Mouse (Mus musculus) lung, embryonic 14.5 days (tissue): Measurements from ENCODE around the gene Hoxa7. TPM values are rescaled to one million over a fixed set of nuclear protein-coding genes. Genes with fewer than 3 reads are reported as not detected.

Source experiments
- ATAC-seq: fragments of 200-750 bp; cut with Nextera tagmentation; 2 replicates; pipeline ENCODE4 v1.8.0; 2017; ENCODE audit warnings: mild to moderate bottlenecking, moderate TSS enrichment, moderate library complexity; ENCODE audit not compliant: insufficient read depth
- DNase-seq: peaks from one replicate; pipeline ENCODE4 v3.0.0-alpha.2; 2015
- H3K27ac ChIP-seq: fragments of 300-500 bp; sonication (generic); 2 replicates; pipeline ENCODE4 v1.5.1; 2014; ENCODE audit warnings: low read depth, mild to moderate bottlenecking, moderate library complexity
- H3K27me3 ChIP-seq: fragments of 300-500 bp; sonication (generic); 2 replicates; pipeline ENCODE4 v1.6.1; 2014; ENCODE audit warnings: low read length, control low read depth; ENCODE audit not compliant: insufficient read depth
- H3K36me3 ChIP-seq: fragments of 300-500 bp; sonication (generic); 2 replicates; pipeline ENCODE4 v1.6.1; 2014; ENCODE audit warnings: control low read depth; ENCODE audit not compliant: insufficient read depth
- H3K4me1 ChIP-seq: fragments of 300-500 bp; sonication (generic); 2 replicates; pipeline ENCODE4 v1.6.1; 2014; ENCODE audit warnings: antibody characterized with exemption, control low read depth; ENCODE audit not compliant: insufficient read depth
- H3K4me2 ChIP-seq: fragments of 300-500 bp; sonication (generic); 2 replicates; pipeline ENCODE4 v1.6.1; 2014; ENCODE audit warnings: mild to moderate bottlenecking
- H3K4me3 ChIP-seq: fragments of 300-500 bp; sonication (generic); 2 replicates; pipeline ENCODE4 v1.5.1; 2014; ENCODE audit warnings: low read depth, low read length
- H3K9ac ChIP-seq: fragments of 300-500 bp; sonication (generic); 2 replicates; pipeline ENCODE4 v1.6.1; 2014
- H3K9me3 ChIP-seq: fragments of 300-500 bp; sonication (generic); 2 replicates; pipeline ENCODE4 v1.6.1; 2016; ENCODE audit warnings: low read depth, low read length, control low read depth
- CTCF ChIP-seq: IDR thresholded peaks from 2 replicates; pipeline ENCODE4 v1.5.1; 2016; ENCODE audit warnings: antibody characterized with exemption, low read depth
- WGBS: fragments of 180-500 bp; shearing (Covaris S2); extraction: QIAGEN DNeasy Blood & Tissue Kit; methylation state at CpG from one replicate; pipeline ENCODE4 v1.1.7; 2014; 5-methylcytosine and 5-hydroxymethylcytosine counted together
- polyA plus RNA-seq: library from polyadenylated mRNA; unstranded; fragments of >200 nt; fragmentation: Nextera tagmentation; extraction: Ambion mirVana; gene quantifications from 2 replicates; pipeline ENCODE4 v1.2.1, GENCODE M21; 2014

Gene Hoxa7
- polyA plus RNA-seq, 1 experiment from 2014 or later: 5.8 TPM

DNA sequence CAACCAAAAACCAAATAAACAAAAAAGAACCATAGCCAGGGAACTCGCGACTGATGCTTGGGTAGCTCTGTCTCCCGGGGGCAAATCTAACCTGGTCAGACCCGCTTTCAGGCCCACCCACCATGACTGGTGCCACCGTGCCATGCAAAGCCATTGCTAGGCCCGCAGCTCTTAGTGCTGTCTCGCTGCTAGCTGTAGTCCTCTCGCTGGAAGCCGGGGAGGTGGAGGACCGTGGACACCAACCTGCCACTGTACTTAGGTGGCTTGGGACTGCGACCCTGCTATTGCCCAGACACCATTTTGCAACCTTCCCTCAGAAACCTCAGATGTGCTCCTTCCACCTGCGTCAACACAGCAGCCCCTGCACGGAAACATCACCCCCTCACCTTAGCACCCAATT lies 9.7 kb downstream of the Hoxa7 start:
- no peak for TF ChIP-seq CTCF
- Histone ChIP-seq H3K36me3 (no peaks in the 10 kb centered on the region), H3K9me3 (no peaks in the 10 kb centered on the region), H3K4me3 (peak overlapping the region; percentile 43), H3K27ac (0 out of 2 replicates have a peak overlapping the region, but pooled peaks have one; percentile 50), H3K27me3 (peaks cover 92% of the 10 kb centered on the region), H3K4me1 (0 out of 2 replicates have a peak, but pooled peaks cover 3% of the 10 kb centered on the region), H3K9ac (peak overlapping the region; percentile 40), H3K4me2 (peak overlapping the region; percentile 87)
- ATAC-seq (no peak), DNase-seq (no peak)
- WGBS: 6% methylated on average over 13 of the region's 13 CpGs

DNA sequence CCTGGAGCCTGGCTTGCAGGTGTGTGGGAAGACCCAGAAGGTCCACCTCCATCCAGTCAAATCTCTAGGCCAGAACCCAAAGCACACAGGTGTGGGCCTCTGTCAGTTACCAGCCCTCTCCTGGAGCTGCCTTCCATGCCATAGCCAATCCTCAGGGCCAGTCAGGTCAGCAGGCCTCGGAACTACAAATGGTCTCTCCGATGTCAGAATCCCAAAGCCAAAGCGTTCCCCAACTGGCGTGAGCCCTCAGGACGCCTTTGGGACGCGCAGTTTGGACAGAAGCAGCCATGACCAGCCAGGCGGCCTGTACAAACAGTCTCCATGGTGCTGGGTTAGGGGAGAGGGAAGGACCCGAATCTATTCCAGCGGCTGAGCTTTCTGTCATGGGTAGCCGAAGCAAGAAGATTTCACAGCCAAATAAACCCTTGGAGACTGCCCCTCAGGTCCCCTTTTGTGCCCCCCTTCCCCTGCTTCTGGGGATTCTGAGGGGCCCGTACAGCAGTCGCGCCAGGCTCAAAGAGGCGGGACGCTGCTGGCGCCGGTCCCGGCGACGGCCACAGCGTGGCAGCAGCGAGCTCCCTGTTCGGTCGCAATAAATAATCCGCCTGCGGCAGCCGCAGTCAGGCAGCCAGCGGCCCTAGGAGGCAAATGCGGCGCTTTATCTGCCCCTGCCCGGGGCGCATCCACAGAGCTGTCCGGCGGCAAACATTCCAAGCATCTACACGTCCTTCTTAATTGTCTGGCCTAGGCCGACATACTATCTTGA lies 10.3 kb downstream of the Hoxa7 start:
- DNase-seq (peak; percentile 95), ATAC-seq (peak; percentile 16)
- H3K4me2 ChIP-seq: peak overlapping the region; percentile 87
- peak overlapping the region; percentile 40 for H3K9ac ChIP-seq
- 0 out of 2 replicates have a peak, but pooled peaks cover 3% of the 10 kb centered on the region for H3K4me1 ChIP-seq
- peak overlapping the region; percentile 58; the same call in 1 of the 2 replicates for H3K27ac ChIP-seq
- H3K9me3 ChIP-seq: no peaks in the 10 kb centered on the region
- peak; percentile 78 for TF ChIP-seq CTCF
- WGBS: 3% methylated on average over 37 of the region's 37 CpGs
- H3K4me3 ChIP-seq: peak overlapping the region; percentile 43
- no peaks in the 10 kb centered on the region for H3K36me3 ChIP-seq
- peaks cover 91% of the 10 kb centered on the region for H3K27me3 ChIP-seq

DNA sequence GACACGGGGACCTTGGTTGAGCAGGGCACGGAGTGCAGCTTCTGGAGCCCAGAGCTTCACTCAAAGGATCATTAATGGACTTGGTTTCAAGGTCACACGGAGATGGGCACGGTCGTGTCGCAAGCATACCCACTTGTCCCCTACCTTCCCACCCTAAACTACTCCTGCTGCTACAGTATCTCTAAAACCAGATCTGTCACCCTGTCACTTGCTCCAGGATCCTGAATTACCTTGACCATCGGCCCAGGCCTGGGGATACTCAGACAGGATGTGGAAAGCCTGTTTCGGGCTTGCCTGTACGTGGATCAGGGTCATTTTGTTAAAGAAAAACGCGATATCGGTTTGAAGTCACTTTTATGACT lies 12.0 kb downstream of the Hoxa7 start:
- WGBS: 30% methylated on average over 12 of the region's 12 CpGs
- Histone ChIP-seq H3K4me2 (peak overlapping the region; percentile 87), H3K9me3 (no peaks in the 10 kb centered on the region), H3K4me3 (peak overlapping the region; percentile 90), H3K27ac (peak overlapping the region; percentile 89; the same call in 1 of the 2 replicates), H3K27me3 (peaks cover 90% of the 10 kb centered on the region), H3K9ac (peak overlapping the region; percentile 64), H3K4me1 (0 out of 2 replicates have a peak, but pooled peaks cover 3% of the 10 kb centered on the region), H3K36me3 (0 out of 2 replicates have a peak, but pooled peaks cover 5% of the 10 kb centered on the region)
- TF ChIP-seq CTCF: no peak
- no peak for ATAC-seq
- no peak for DNase-seq

GRCm38 (mm10) chr6:52208868-52209684 lies 12.6 kb downstream of the Hoxa7 start:
- H3K27me3 ChIP-seq: peaks cover 90% of the 10 kb centered on the region

GRCm38 (mm10) chr6:52208072-52208867 lies 13.4 kb downstream of the Hoxa7 start, which contains the start of gene Hoxa6:
Gene Hoxa6 (minus strand): TSS chr6:52208722.
- DNase-seq: peak; percentile 88
- peak within 1 kb of the TSS; percentile 89 for H3K27ac ChIP-seq
- peak within 1 kb of the TSS; percentile 100 for H3K9ac ChIP-seq
- H3K27me3 ChIP-seq: peaks cover 90% of the 10 kb centered on the region
- H3K4me3 ChIP-seq: peak within 1 kb of the TSS; percentile 90
- H3K4me2 ChIP-seq: peak within 1 kb of the TSS; percentile 87
- 0 out of 2 replicates have a peak, but pooled peaks cover 3% of the 10 kb centered on the region for H3K4me1 ChIP-seq
- no peak for TF ChIP-seq CTCF
- WGBS: 1% methylated on average over 47 of the region's 47 CpGs
- peaks cover 7% of the 10 kb centered on the region; the same call in 1 of the 2 replicates for H3K36me3 ChIP-seq
- H3K9me3 ChIP-seq: no peaks in the 10 kb centered on the region
- no peak for ATAC-seq

More at GRCm38 (mm10) chr6:52208868-52209684, 12.6 kb downstream of the Hoxa7 start:
- 0 out of 2 replicates have a peak, but pooled peaks cover 5% of the 10 kb centered on the region for H3K36me3 ChIP-seq
- ATAC-seq: no peak
- peak overlapping the region; percentile 64 for H3K9ac ChIP-seq
- DNase-seq: no peak
- 0 out of 2 replicates have a peak, but pooled peaks cover 3% of the 10 kb centered on the region for H3K4me1 ChIP-seq
- no peak for TF ChIP-seq CTCF
- H3K4me3 ChIP-seq: peak overlapping the region; percentile 90
- peak overlapping the region; percentile 87 for H3K4me2 ChIP-seq
- peak overlapping the region; percentile 89 for H3K27ac ChIP-seq
- 17% methylated on average over 18 of the region's 18 CpGs for WGBS
- no peaks in the 10 kb centered on the region for H3K9me3 ChIP-seq

GRCm38 (mm10) chr6:52207684-52207976 lies 14.0 kb downstream of the Hoxa7 start:
- Histone ChIP-seq H3K4me2 (peak overlapping the region; percentile 87), H3K4me3 (peak overlapping the region; percentile 90), H3K27me3 (peaks cover 89% of the 10 kb centered on the region), H3K4me1 (0 out of 2 replicates have a peak, but pooled peaks cover 3% of the 10 kb centered on the region), H3K27ac (peak overlapping the region; percentile 83), H3K36me3 (peaks cover 8% of the 10 kb centered on the region; the same call in 1 of the 2 replicates), H3K9ac (peak overlapping the region; percentile 100), H3K9me3 (no peaks in the 10 kb centered on the region)
- no peak for ATAC-seq
- no peak for TF ChIP-seq CTCF
- DNase-seq: peak; percentile 50
